Mouse (Mus musculus): ENCODE measurements at regions not wholly inside any gene's neighbourhood (a gene's known extent, or its start where the extent isn't known, plus 50 kb on each side); places are given as distances from the start of the nearest gene placed in this dataset.

GRCm38 (mm10) chr3:149626186-149626585, 635.8 kb upstream of the Adgrl2 start:
- TF ChIP-seq CTCF (IDR thresholded peaks at IDR 0.05; ENCODE audit: extremely low read depth, insufficient read length, insufficient replicate concordance, low read depth, low read length): no peak
- no peak for TF ChIP-seq POLR2A (IDR thresholded peaks at IDR 0.05; ENCODE audit: low read depth, low read length)
